Mouse (Mus musculus) thymus, adult 2 months (tissue): ENCODE data around the gene Mapk11.

Experiments used
- CTCF ChIP-seq: fragments of 200-500 bp; IDR thresholded peaks from 2 replicates; pipeline ENCODE4 v1.5.1; 2012; ENCODE audit warnings: mild to moderate bottlenecking, control low read depth, low read length, moderate library complexity, borderline replicate concordance; ENCODE audit not compliant: control insufficient read depth, poor library complexity, insufficient read depth; ENCODE audit errors: extremely low read depth
- POLR2A ChIP-seq: fragments of 200-500 bp; IDR thresholded peaks from 2 replicates; pipeline ENCODE4 v1.6.1; 2012; ENCODE audit warnings: mild to moderate bottlenecking, low read length, control low read depth, moderate library complexity; ENCODE audit not compliant: control insufficient read depth, poor library complexity, insufficient read depth; ENCODE audit errors: extremely low read depth

DNA sequence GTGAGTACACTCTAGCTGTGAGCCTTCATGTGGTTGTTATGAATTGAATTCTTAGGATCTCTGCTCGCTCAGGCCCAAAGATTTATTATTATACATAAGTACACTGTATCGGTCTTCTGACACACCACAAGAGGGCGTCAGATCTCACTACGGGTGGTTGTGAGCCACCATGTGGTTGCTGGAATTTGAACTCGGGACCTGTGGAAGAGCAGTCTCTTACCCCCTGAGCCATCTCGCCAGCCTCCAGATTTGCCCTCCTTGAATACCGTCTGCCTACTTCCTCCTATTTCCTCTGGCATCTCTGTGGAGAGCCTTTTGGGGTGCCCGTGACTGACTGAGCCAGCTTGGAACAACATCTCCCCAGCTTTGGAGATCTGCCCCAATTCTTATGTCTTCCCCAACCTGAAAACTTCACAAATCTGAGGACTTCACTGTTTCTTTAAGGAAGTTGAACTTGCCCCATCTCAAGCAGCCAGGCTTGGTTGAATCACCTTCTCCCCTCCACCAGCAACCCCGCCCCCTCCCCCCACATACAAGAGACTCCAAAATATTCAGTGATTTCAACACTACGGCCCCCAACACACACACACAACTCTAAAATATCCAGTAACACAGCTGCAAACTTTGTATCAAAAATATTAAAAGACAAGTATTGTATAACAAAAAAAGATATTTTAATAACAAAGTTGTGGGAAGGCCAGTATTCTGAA, 32.3 kb upstream of the Mapk11 start:
- TF ChIP-seq CTCF (no peak), POLR2A (no peak)
